Mouse (Mus musculus) MEL (cell line): ENCODE results near the gene Myog.

Source experiments
- CTCF ChIP-seq, 3 experiments: IDR thresholded peaks in 2 of 3; conservative IDR thresholded peaks in 1 of 3; 2 replicates each; pipeline ENCODE4 v1.5.1; 2011 to 2012; ENCODE audit warnings: low read length in 3 of 3, low read depth in 2 of 3, mild to moderate bottlenecking in 2 of 3, improper control_type of control experiment in 1 of 3, inconsistent platforms in 1 of 3, mixed read lengths in 1 of 3, moderate library complexity in 1 of 3; ENCODE audit not compliant: control insufficient read depth in 1 of 3, insufficient read depth in 1 of 3, poor library complexity in 1 of 3, severe bottlenecking in 1 of 3
- TCF12 ChIP-seq: IDR thresholded peaks from 2 replicates; pipeline ENCODE4 v1.6.1; 2014; ENCODE audit warnings: low read depth, mild to moderate bottlenecking, inconsistent platforms, low read length, improper control_type of control experiment, moderate library complexity

GRCm38 (mm10) chr1:134288239-134288638, 1.6 kb upstream of the Myog start:
- no peak for TF ChIP-seq CTCF (IDR thresholded peaks at IDR 0.05 in 2 of 3, conservative IDR thresholded peaks at IDR 0.05 in 1 of 3; ENCODE audit: control insufficient read depth in 1 of 3, insufficient read depth in 1 of 3, low read depth in 2 of 3, low read length in 3 of 3, poor library complexity in 1 of 3, severe bottlenecking in 1 of 3)
- no peak for TF ChIP-seq TCF12
